Mouse (Mus musculus) CH12.LX (cell line): ENCODE measurements around the gene Ptbp3. TPM values are rescaled to one million over a fixed set of nuclear protein-coding genes. Genes with fewer than 3 reads are reported as not detected.

Experiments used
- DNase-seq: peaks from one replicate; pipeline ENCODE4 v3.0.0-alpha.2; 2013; ENCODE audit errors: extremely low read depth
- H3K27ac ChIP-seq: 2 replicates; pipeline ENCODE4 v1.5.1; 2012; ENCODE audit warnings: low read depth, mild to moderate bottlenecking, control low read depth, moderate library complexity; ENCODE audit not compliant: insufficient read depth
- H3K27me3 ChIP-seq: replicated peaks from 2 replicates; pipeline ENCODE3; 2012; ENCODE audit warnings: inconsistent platforms
- H3K36me3 ChIP-seq, 2 experiments: replicated peaks in 1 of 2; 2 replicates each; pipeline versions ENCODE3 to v1.6.1; 2012; ENCODE audit warnings: inconsistent platforms in 1 of 2, low read length in 1 of 2, mild to moderate bottlenecking in 1 of 2, mixed read lengths in 1 of 2, moderate library complexity in 1 of 2; ENCODE audit not compliant: control insufficient read depth in 1 of 2, insufficient read depth in 1 of 2
- H3K4me1 ChIP-seq, 2 experiments: 2 replicates each; pipeline ENCODE4 v1.6.1; 2012; ENCODE audit warnings: inconsistent platforms in 1 of 2, moderate library complexity in 1 of 2; ENCODE audit not compliant: insufficient read depth in 2 of 2, control insufficient read depth in 1 of 2
- H3K4me2 ChIP-seq: 2 replicates; pipeline ENCODE4 v1.6.1; 2012; ENCODE audit warnings: low read depth, mild to moderate bottlenecking, control low read depth; ENCODE audit not compliant: poor library complexity, insufficient read depth, severe bottlenecking
- H3K4me3 ChIP-seq, 3 experiments: fragments of 150-350 bp in 1 of 3; sonication (generic) in 1 of 3; replicated peaks in 1 of 3; 2 replicates each; pipeline versions ENCODE3 to v1.5.1; 2011 to 2012; ENCODE audit warnings: low read depth in 2 of 3, low read length in 2 of 3, mild to moderate bottlenecking in 2 of 3, moderate library complexity in 2 of 3, control low read depth in 1 of 3, improper control_type of control experiment in 1 of 3, inconsistent platforms in 1 of 3, mixed read lengths in 1 of 3; ENCODE audit not compliant: poor library complexity in 1 of 3
- H3K79me2 ChIP-seq: replicated peaks from 2 replicates; pipeline ENCODE4 v1.6.1; 2012; ENCODE audit warnings: mild to moderate bottlenecking, moderate library complexity; ENCODE audit not compliant: control insufficient read depth, poor library complexity, insufficient read depth, severe bottlenecking; ENCODE audit errors: extremely low read depth
- H3K9ac ChIP-seq: 2 replicates; pipeline ENCODE4 v1.6.1; 2012; ENCODE audit warnings: low read depth, mild to moderate bottlenecking, control low read depth, moderate library complexity; ENCODE audit not compliant: insufficient read depth
- H3K9me3 ChIP-seq: replicated peaks from 2 replicates; pipeline ENCODE3; 2012; ENCODE audit warnings: low read length, inconsistent platforms, mixed read lengths
- BHLHE40 ChIP-seq: IDR thresholded peaks from 2 replicates; pipeline ENCODE4 v1.6.1; 2011; ENCODE audit warnings: mild to moderate bottlenecking, low read depth, low read length, improper control_type of control experiment
- CHD1 ChIP-seq: IDR thresholded peaks from 2 replicates; pipeline ENCODE4 v1.6.1; 2012; ENCODE audit warnings: low read depth, low read length, improper control_type of control experiment, inconsistent platforms
- CHD2 ChIP-seq: IDR thresholded peaks from 2 replicates; pipeline ENCODE4 v1.6.1; 2011; ENCODE audit warnings: low read length, improper control_type of control experiment
- ELF1 ChIP-seq: IDR thresholded peaks from 2 replicates; pipeline ENCODE4 v1.6.1; 2014; ENCODE audit warnings: low read depth, mild to moderate bottlenecking, inconsistent platforms, low read length, improper control_type of control experiment
- EP300 ChIP-seq: IDR thresholded peaks from 2 replicates; pipeline ENCODE4 v1.6.1; 2011; ENCODE audit warnings: low read length, improper control_type of control experiment
- ETS1 ChIP-seq: conservative IDR thresholded peaks from 2 replicates; pipeline ENCODE4 v1.6.1; 2012; ENCODE audit warnings: low read depth, mild to moderate bottlenecking, inconsistent platforms, low read length, improper control_type of control experiment, moderate library complexity
- IRF4 ChIP-seq: IDR thresholded peaks from 2 replicates; pipeline ENCODE4 v1.6.1; 2014; ENCODE audit warnings: low read depth, mild to moderate bottlenecking, inconsistent platforms, low read length, improper control_type of control experiment
- JUND ChIP-seq: conservative IDR thresholded peaks from 2 replicates; pipeline ENCODE4 v1.6.1; 2011; ENCODE audit warnings: low read depth, low read length, improper control_type of control experiment
- KAT2A ChIP-seq: IDR thresholded peaks from 2 replicates; pipeline ENCODE4 v1.6.1; 2012; ENCODE audit warnings: low read length, improper control_type of control experiment, inconsistent platforms; ENCODE audit not compliant: insufficient replicate concordance
- MAFK ChIP-seq: IDR thresholded peaks from 2 replicates; pipeline ENCODE4 v1.6.1; 2011; ENCODE audit warnings: low read length, improper control_type of control experiment; ENCODE audit not compliant: insufficient replicate concordance
- MXI1 ChIP-seq: IDR thresholded peaks from 2 replicates; pipeline ENCODE4 v1.6.1; 2011; ENCODE audit warnings: mild to moderate bottlenecking, low read depth, low read length, improper control_type of control experiment
- MYC ChIP-seq: IDR thresholded peaks from 2 replicates; pipeline ENCODE4 v1.6.1; 2011; ENCODE audit warnings: low read depth, mild to moderate bottlenecking, improper control_type of control experiment, low read length
- NRF1 ChIP-seq: IDR thresholded peaks from 2 replicates; pipeline ENCODE4 v1.6.1; 2014; ENCODE audit warnings: low read depth, mild to moderate bottlenecking, inconsistent platforms, low read length, improper control_type of control experiment, moderate library complexity
- PAX5 ChIP-seq: IDR thresholded peaks from 2 replicates; pipeline ENCODE4 v1.6.1; 2012; ENCODE audit warnings: low read length, inconsistent platforms, mixed read lengths
- TCF12 ChIP-seq: IDR thresholded peaks from 2 replicates; pipeline ENCODE4 v1.6.1; 2014; ENCODE audit warnings: low read depth, mild to moderate bottlenecking, inconsistent platforms, low read length, improper control_type of control experiment
- UBTF ChIP-seq: IDR thresholded peaks from 2 replicates; pipeline ENCODE4 v1.6.1; 2012; ENCODE audit warnings: low read depth, mild to moderate bottlenecking, inconsistent platforms, low read length, improper control_type of control experiment, moderate library complexity
- USF1 ChIP-seq: IDR thresholded peaks from 2 replicates; pipeline ENCODE4 v1.6.1; 2014; ENCODE audit warnings: low read depth, mild to moderate bottlenecking, inconsistent platforms, low read length, improper control_type of control experiment
- USF2 ChIP-seq: conservative IDR thresholded peaks from 2 replicates; pipeline ENCODE4 v1.6.1; 2011; ENCODE audit warnings: low read depth, low read length, improper control_type of control experiment
- ZMIZ1 ChIP-seq: IDR thresholded peaks from 2 replicates; pipeline ENCODE4 v1.6.1; 2012; ENCODE audit warnings: low read depth, mild to moderate bottlenecking, inconsistent platforms, low read length, improper control_type of control experiment
- ZNF384 ChIP-seq: IDR thresholded peaks from 2 replicates; pipeline ENCODE4 v1.6.1; 2012; ENCODE audit warnings: low read depth, low read length, improper control_type of control experiment, inconsistent platforms
- dilution Hi-C: fragments of 300-500 bp; cut with MboI; formaldehyde crosslinking; loops from 2 replicates; pipeline ENCODE4 v1.14.3; 2020; ENCODE audit warnings: low sequenced_read_pairs; ENCODE audit not compliant: extremely low pct_unique_long_range_greater_than_20kb, extremely low pct_ligation_motif_present
- in situ Hi-C: fragments of 300-500 bp; cut with MboI; formaldehyde crosslinking; loops from 3 replicates; pipeline ENCODE4 v1.14.3; 2019; ENCODE audit warnings: low sequenced_read_pairs, low pct_ligation_motif_present, low pct_unique_long_range_greater_than_20kb, mixed read lengths
- polyA plus RNA-seq: library from polyadenylated mRNA; unstranded; fragments of >175 nt; gene quantifications from 2 replicates; pipeline ENCODE4 v1.2.1, GENCODE M21; 2012; ENCODE audit warnings: low read depth; ENCODE audit not compliant: insufficient read length
- total RNA-seq, 2 experiments: library from RNA; depleted of rRNA; stranded (reverse); fragments of 300-350 nt in 1 of 2; fragments of >200 nt in 1 of 2; gene quantifications; 2 replicates each; pipeline ENCODE4 v1.2.3; 2012 to 2014

The Ptbp3 gene
- total and polyA plus RNA-seq, 3 experiments = 45.2 to 81.4 (median 48.1) TPM

DNA sequence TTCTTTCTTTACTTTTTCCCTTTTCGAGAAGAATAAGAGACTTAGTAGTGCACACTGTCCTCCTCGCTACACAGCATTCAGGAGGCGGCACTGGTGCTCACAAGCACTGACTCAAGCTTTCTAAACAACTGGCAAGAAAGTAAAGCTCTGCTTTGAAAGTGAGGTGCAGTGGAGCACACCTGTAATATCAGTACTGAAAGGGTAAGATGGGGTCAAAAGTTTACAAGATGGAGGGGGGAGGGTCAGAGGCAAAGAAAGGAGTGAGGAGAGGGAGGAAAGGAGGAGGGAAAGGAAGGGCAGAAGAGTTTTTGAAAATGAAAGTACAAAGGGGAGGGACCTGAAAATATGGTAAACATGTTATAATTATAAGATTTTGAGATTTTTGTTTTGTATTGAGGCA is 43.7 kb downstream of the Ptbp3 start:
- no peaks in the 10 kb centered on the region for H3K9me3 ChIP-seq
- no peak overlapping the region for H3K27ac ChIP-seq
- H3K79me2 ChIP-seq = no peaks in the 10 kb centered on the region
- peaks cover 0 to 9% of the 10 kb centered on the region in 2 experiments; a peak in 2 of 4 replicates for H3K4me1 ChIP-seq
- DNase-seq = peak; percentile 15
- no peak for TF ChIP-seq MAFK
- TF ChIP-seq JUND = no peak
- TF ChIP-seq NRF1 = no peak
- TF ChIP-seq IRF4 = peak; percentile 68
- TF ChIP-seq TCF12 = 0 out of 2 replicates have a peak, but pooled peaks have one; percentile 17
- TF ChIP-seq CHD2 = peak; percentile 34; the same call in 1 of the 2 replicates
- no peak for TF ChIP-seq ZNF384
- TF ChIP-seq ETS1 = 0 out of 2 replicates have a peak, but pooled peaks have one; percentile 12
- no peaks in the 10 kb centered on the region for H3K27me3 ChIP-seq
- dilution Hi-C loops (no loop called here), in situ Hi-C loops (no loop called here)
- H3K36me3 ChIP-seq = peaks cover 22 to 47% of the 10 kb centered on the region in 2 experiments
- H3K9ac ChIP-seq = no peak overlapping the region
- H3K4me3 ChIP-seq = no peak overlapping the region
- no peak overlapping the region for H3K4me2 ChIP-seq

DNA sequence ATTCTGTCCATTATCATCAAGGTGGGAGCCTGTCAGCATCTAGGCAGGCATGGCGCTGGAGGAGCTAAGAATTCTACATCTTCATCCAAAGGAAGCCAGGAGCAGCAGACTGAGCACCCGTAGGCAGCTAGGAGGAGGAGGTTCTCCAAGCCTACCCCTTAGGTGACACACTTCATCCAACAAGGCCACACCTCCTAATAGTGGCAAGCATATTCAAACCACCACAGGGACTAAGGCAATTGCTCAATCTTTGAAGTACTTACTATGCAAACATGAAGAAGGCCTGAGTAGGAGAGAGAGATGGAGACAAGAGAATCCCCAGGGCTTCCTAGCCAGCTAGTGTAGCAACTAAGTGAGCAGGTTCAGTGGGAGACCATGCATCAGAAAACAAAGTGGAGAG is 58.1 kb downstream of the Ptbp3 start:
- H3K4me2 ChIP-seq = no peak overlapping the region
- TF ChIP-seq KAT2A = no peak
- no peak for TF ChIP-seq ELF1
- TF ChIP-seq UBTF = no peak
- no peak for TF ChIP-seq USF1
- TF ChIP-seq EP300 = no peak
- no peak for TF ChIP-seq MAFK
- TF ChIP-seq PAX5 = no peak
- no peak for TF ChIP-seq ETS1
- TF ChIP-seq BHLHE40 = no peak
- TF ChIP-seq IRF4 = no peak
- TF ChIP-seq MYC = no peak
- TF ChIP-seq MXI1 = no peak
- TF ChIP-seq CHD1 = no peak
- TF ChIP-seq NRF1 = no peak
- TF ChIP-seq USF2 = no peak
- TF ChIP-seq ZMIZ1 = no peak
- no peak for TF ChIP-seq JUND
- H3K4me3 ChIP-seq = no peak overlapping the region
- no peaks in the 10 kb centered on the region for H3K79me2 ChIP-seq
- dilution Hi-C loops (no loop called here), in situ Hi-C loops (no loop called here)
- DNase-seq = no peak
- no peak overlapping the region for H3K27ac ChIP-seq
- no peaks in the 10 kb centered on the region for H3K4me1 ChIP-seq
- peaks cover 17 to 54% of the 10 kb centered on the region in 2 experiments for H3K36me3 ChIP-seq
- H3K9ac ChIP-seq = no peak overlapping the region
- H3K27me3 ChIP-seq = no peaks in the 10 kb centered on the region
- no peaks in the 10 kb centered on the region for H3K9me3 ChIP-seq
